Mouse (Mus musculus): ENCODE measurements around the gene Chmp4b. TPM values are rescaled to one million over a fixed set of nuclear protein-coding genes. Genes with fewer than 3 reads are reported as not detected.

Chmp4b gene
- total and polyA plus RNA-seq, 2 experiments: 37.6 to 57.7 TPM

DNA sequence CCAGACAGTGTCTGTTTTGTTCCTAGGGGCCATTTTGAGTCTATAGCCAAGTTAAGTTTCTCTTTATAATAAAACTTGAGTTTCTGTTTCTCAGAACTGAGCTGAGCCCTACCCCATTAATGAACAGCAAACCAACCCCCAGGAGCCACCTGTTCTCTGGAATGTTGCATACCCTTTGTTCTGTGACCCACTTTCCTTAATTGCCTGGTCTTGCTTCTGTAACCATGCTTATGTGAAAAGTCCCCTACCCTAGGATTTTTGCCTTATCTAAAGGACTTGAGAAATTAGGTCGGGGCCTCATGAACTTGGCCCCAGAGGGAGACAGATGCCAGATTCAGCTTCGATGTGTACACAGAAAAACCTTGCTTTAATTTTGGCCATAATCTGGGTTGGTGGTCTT, 80.4 kb downstream of the Chmp4b start:
- no peak for DNase-seq (ENCODE audit: extremely low read depth, low read depth, low spot score)
- H3K27me3 ChIP-seq (ENCODE audit: control insufficient read depth, insufficient read depth, low read length): no peaks in the 10 kb centered on the region
- no peaks in the 10 kb centered on the region for H3K4me1 ChIP-seq (ENCODE audit: control insufficient read depth, insufficient read depth, low read length)
- H3K4me3 ChIP-seq (ENCODE audit: insufficient read depth, low read depth, low read length): no peak overlapping the region
- H3K9ac ChIP-seq (ENCODE audit: low read depth, low read length): no peak overlapping the region
- 56% methylated on average over 2 of the region's 2 CpGs for whole genome bisulfite sequencing
- no peak for TF ChIP-seq CTCF (IDR thresholded peaks at IDR 0.05; ENCODE audit: low read depth, low read length)
- no peak for TF ChIP-seq POLR2A (IDR thresholded peaks at IDR 0.05; ENCODE audit: extremely low read depth, insufficient read depth, low read length)
- no peaks in the 10 kb centered on the region for H3K36me3 ChIP-seq (ENCODE audit: control insufficient read depth, insufficient read depth, low read length)
- H3K79me2 ChIP-seq (ENCODE audit: control insufficient read depth, insufficient read depth, low read length): no peaks in the 10 kb centered on the region
- H3K27ac ChIP-seq (replicated peaks; ENCODE audit: insufficient read depth, low read depth, low read length): no peak overlapping the region

DNA sequence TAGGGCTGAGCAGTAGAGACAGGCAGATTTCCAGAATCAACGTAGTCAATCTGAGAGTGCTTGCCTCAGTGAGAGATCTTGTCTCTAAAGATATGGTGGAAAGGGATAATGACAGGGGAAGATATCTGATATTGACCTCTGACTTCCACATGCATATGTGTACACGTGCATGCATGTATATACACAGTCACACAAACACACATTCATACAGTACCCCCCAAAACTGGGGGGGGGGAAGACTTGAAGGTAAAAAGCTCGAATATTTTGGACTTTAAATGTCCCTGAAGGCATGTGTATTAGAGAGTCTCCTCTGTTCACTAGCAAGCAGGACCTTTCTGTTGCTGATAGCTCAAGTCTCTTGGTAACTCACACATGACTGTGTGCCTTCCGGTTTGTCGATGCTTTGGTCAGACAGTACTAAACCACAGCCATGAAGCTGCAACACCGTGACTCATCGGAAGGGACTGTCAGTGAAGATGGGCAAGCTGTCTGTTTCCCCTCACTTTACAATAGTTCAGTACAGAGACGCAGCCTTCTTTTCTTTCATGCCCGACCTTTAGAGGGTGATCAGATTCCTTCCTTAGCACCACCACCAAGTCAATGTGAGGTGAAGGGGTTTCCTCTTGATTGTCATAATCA, 81.1 kb downstream of the Chmp4b start:
- WGBS: 73% methylated on average over 9 of the region's 9 CpGs
- no peaks in the 10 kb centered on the region for H3K79me2 ChIP-seq (ENCODE audit: control insufficient read depth, insufficient read depth, low read length)
- no peak overlapping the region for H3K9ac ChIP-seq (ENCODE audit: low read depth, low read length)
- no peak overlapping the region for H3K27ac ChIP-seq (replicated peaks; ENCODE audit: insufficient read depth, low read depth, low read length)
- H3K4me1 ChIP-seq (ENCODE audit: control insufficient read depth, insufficient read depth, low read length): no peaks in the 10 kb centered on the region
- H3K36me3 ChIP-seq (ENCODE audit: control insufficient read depth, insufficient read depth, low read length): no peaks in the 10 kb centered on the region
- TF ChIP-seq POLR2A (IDR thresholded peaks at IDR 0.05; ENCODE audit: extremely low read depth, insufficient read depth, low read length): no peak
- H3K27me3 ChIP-seq (ENCODE audit: control insufficient read depth, insufficient read depth, low read length): no peaks in the 10 kb centered on the region
- no peak for DNase-seq (ENCODE audit: extremely low read depth, low read depth, low spot score)
- H3K4me3 ChIP-seq (ENCODE audit: insufficient read depth, low read depth, low read length): no peak overlapping the region

DNA sequence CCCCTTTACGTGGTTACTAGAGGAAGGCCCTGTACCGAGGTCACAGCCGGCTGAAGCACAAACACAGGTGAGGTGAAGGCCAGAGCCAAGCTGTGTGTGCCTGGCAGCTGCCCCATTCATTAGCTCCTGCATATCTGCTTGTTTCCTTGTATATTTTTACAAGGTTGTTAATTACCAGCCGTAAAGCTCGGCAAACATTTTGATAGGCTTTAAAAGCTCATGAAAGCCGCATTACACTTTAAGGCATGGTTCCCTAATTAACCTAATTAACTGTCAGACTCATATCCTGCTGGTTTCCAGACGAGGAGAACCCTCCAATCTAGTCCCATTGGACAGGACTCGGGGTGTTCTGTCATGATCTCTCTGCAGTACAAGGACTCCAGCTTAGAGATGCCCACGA, 83.5 kb downstream of the Chmp4b start:
- no peak overlapping the region for H3K27ac ChIP-seq (replicated peaks; ENCODE audit: insufficient read depth, low read depth, low read length)
- H3K36me3 ChIP-seq (ENCODE audit: control insufficient read depth, insufficient read depth, low read length): no peaks in the 10 kb centered on the region
- H3K4me3 ChIP-seq (ENCODE audit: insufficient read depth, low read depth, low read length): no peak overlapping the region
- DNase-seq (ENCODE audit: extremely low read depth, low read depth, low spot score): no peak
- no peaks in the 10 kb centered on the region for H3K27me3 ChIP-seq (ENCODE audit: control insufficient read depth, insufficient read depth, low read length)
- no peak for TF ChIP-seq CTCF (IDR thresholded peaks at IDR 0.05; ENCODE audit: low read depth, low read length)
- TF ChIP-seq POLR2A (IDR thresholded peaks at IDR 0.05; ENCODE audit: extremely low read depth, insufficient read depth, low read length): no peak
- no peaks in the 10 kb centered on the region for H3K4me1 ChIP-seq (ENCODE audit: control insufficient read depth, insufficient read depth, low read length)
- no peaks in the 10 kb centered on the region for H3K79me2 ChIP-seq (ENCODE audit: control insufficient read depth, insufficient read depth, low read length)
- H3K9ac ChIP-seq (ENCODE audit: low read depth, low read length): no peak overlapping the region
- 74% methylated on average over 9 of the region's 9 CpGs for WGBS

DNA sequence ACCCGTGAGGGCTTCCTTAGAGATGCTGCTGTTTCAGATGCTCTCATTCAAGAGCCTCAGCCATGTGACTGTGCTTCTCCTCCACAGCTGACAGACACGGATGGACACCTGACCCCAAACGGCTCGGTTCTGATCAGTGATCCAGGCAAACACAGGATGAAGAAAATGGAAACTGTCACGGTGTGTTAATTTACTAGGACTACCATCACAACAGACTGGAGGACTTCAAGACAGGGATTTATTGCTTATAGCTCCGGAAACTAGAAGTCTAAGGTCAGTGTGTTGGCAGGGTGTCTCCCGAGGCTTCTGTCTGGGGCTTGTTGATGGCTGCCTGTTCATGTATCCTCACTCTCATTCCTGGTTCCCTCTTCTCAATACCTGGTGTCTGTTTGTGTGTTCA, 83.9 kb downstream of the Chmp4b start:
- Histone ChIP-seq H3K36me3 (ENCODE audit: control insufficient read depth, insufficient read depth, low read length) (no peaks in the 10 kb centered on the region), H3K4me1 (ENCODE audit: control insufficient read depth, insufficient read depth, low read length) (no peaks in the 10 kb centered on the region), H3K9ac (ENCODE audit: low read depth, low read length) (no peak overlapping the region), H3K4me3 (ENCODE audit: insufficient read depth, low read depth, low read length) (no peak overlapping the region), H3K27me3 (ENCODE audit: control insufficient read depth, insufficient read depth, low read length) (no peaks in the 10 kb centered on the region), H3K79me2 (ENCODE audit: control insufficient read depth, insufficient read depth, low read length) (no peaks in the 10 kb centered on the region), H3K27ac (replicated peaks; ENCODE audit: insufficient read depth, low read depth, low read length) (no peak overlapping the region)
- WGBS: 70% methylated on average over 7 of the region's 7 CpGs
- DNase-seq (ENCODE audit: extremely low read depth, low read depth, low spot score): no peak
- TF ChIP-seq CTCF (IDR thresholded peaks at IDR 0.05; ENCODE audit: low read depth, low read length) (no peak), POLR2A (IDR thresholded peaks at IDR 0.05; ENCODE audit: extremely low read depth, insufficient read depth, low read length) (no peak)

DNA sequence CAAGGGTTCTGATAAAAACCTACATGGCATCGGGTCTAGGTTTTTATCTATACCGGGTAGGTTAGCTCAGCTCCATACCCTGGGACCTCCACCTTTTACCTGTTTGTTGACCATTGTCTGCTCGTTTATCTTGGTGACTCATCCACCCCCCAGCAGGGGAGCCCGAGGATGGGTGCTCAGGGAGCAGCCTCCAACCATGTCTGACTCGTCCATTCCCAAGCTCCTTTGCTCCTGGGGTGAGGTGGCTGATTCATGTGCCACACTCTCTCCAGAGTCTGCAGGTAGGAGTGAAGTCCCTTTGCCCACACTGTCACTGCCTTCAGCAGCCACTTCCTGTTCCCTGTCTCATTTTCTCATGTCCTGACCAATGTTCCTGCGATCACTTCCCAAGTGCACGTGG, 84.5 kb downstream of the Chmp4b start:
- H3K27ac ChIP-seq (replicated peaks; ENCODE audit: insufficient read depth, low read depth, low read length): no peak overlapping the region
- TF ChIP-seq CTCF (IDR thresholded peaks at IDR 0.05; ENCODE audit: low read depth, low read length) (no peak), POLR2A (IDR thresholded peaks at IDR 0.05; ENCODE audit: extremely low read depth, insufficient read depth, low read length) (no peak)

DNA sequence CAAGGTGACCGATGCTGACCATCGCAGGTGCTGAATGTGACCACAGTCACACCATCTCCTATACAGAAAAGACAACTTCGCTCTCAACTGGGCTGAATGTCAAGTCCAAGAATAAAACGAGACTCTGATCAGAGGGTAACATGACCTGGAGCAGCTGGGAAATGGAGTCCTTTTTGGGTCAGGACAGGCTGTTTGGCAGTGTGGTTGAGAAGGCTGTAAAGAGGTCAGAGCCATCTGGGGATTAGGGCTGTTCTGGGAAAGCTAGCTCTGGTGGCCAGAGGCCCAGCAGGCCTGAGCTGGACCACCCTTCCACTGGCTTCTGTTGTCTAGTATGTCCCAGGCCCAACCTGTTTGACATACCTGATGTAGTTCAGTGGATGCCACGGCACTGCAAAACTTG, 87.1 kb downstream of the Chmp4b start:
- WGBS: 92% methylated on average over 5 of the region's 5 CpGs
- Histone ChIP-seq H3K36me3 (ENCODE audit: control insufficient read depth, insufficient read depth, low read length) (no peaks in the 10 kb centered on the region), H3K27me3 (ENCODE audit: control insufficient read depth, insufficient read depth, low read length) (no peaks in the 10 kb centered on the region), H3K9ac (ENCODE audit: low read depth, low read length) (no peak overlapping the region), H3K4me1 (ENCODE audit: control insufficient read depth, insufficient read depth, low read length) (no peaks in the 10 kb centered on the region), H3K27ac (replicated peaks; ENCODE audit: insufficient read depth, low read depth, low read length) (no peak overlapping the region), H3K79me2 (ENCODE audit: control insufficient read depth, insufficient read depth, low read length) (no peaks in the 10 kb centered on the region), H3K4me3 (ENCODE audit: insufficient read depth, low read depth, low read length) (no peak overlapping the region)
- TF ChIP-seq POLR2A (IDR thresholded peaks at IDR 0.05; ENCODE audit: extremely low read depth, insufficient read depth, low read length) (no peak), CTCF (IDR thresholded peaks at IDR 0.05; ENCODE audit: low read depth, low read length) (no peak)
- DNase-seq (ENCODE audit: extremely low read depth, low read depth, low spot score): no peak

More for the DNA sequence above, 84.5 kb downstream of the Chmp4b start:
- no peaks in the 10 kb centered on the region for H3K79me2 ChIP-seq (ENCODE audit: control insufficient read depth, insufficient read depth, low read length)
- no peaks in the 10 kb centered on the region for H3K27me3 ChIP-seq (ENCODE audit: control insufficient read depth, insufficient read depth, low read length)
- no peak overlapping the region for H3K9ac ChIP-seq (ENCODE audit: low read depth, low read length)
- no peak overlapping the region for H3K4me3 ChIP-seq (ENCODE audit: insufficient read depth, low read depth, low read length)
- no peaks in the 10 kb centered on the region for H3K36me3 ChIP-seq (ENCODE audit: control insufficient read depth, insufficient read depth, low read length)
- 59% methylated on average over 7 of the region's 7 CpGs for WGBS
- H3K4me1 ChIP-seq (ENCODE audit: control insufficient read depth, insufficient read depth, low read length): no peaks in the 10 kb centered on the region
- DNase-seq (ENCODE audit: extremely low read depth, low read depth, low spot score): no peak

All from liver, adult 2 months (tissue).